Mouse (Mus musculus) lung, postnatal 10 days (tissue): ENCODE results near the gene Phactr4.

ENCODE experiments used
- DNase-seq: peaks from one replicate; pipeline ENCODE4 v3.0.0; 2021

Phactr4 gene

GRCm38 (mm10) chr4:132329115-132329834, 93.0 kb downstream of the Phactr4 start, which contains the start of gene Trnau1ap:
Trnau1ap (minus strand) TSS chr4:132329538.
- peak; percentile 95 for DNase-seq

DNA sequence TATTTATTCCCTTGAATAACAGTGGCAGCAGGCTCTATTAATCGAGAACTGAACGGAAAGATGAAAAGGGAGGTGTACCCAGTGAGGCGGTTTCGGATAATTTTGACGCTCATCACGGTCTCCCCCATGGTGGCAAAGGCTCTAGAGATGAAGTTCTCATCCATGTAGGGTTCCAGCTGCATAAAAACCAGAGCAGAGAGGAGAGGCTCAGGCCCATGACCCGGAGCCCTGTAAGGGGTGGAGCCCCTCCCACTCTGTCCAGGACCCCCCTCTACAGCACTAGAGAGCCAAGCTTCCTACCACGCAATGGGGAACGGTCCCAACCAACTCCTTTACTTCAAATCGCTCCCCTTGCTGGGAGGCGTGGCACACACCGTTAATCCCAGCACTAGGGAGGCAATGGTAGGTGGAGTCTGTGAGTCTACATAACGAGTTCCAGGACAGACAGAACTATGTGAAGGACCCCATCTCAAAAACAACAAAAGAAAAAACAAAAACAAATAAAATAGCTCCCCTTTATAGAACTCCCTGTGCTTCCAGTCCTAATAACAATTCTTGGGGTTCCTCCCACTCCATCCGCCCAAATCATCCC, 93.8 kb downstream of the Phactr4 start:
- no peak for DNase-seq

GRCm38 (mm10) chr4:132326481-132326880, 95.8 kb downstream of the Phactr4 start:
- DNase-seq, result no peak

- DNase-seq, result no peak
These were observed 106.6 kb downstream of the Phactr4 start for GRCm38 (mm10) chr4:132315711-132316110.

GRCm38 (mm10) chr4:132312627-132313026, 109.7 kb downstream of the Phactr4 start:
- no peak for DNase-seq

- no peak for DNase-seq
These were observed 110.5 kb downstream of the Phactr4 start for GRCm38 (mm10) chr4:132311801-132312200.

GRCm38 (mm10) chr4:132311209-132311608, 111.1 kb downstream of the Phactr4 start:
- no peak for DNase-seq

GRCm38 (mm10) chr4:132309849-132310472, 112.3 kb downstream of the Phactr4 start:
- DNase-seq, result peak; percentile 60

DNA sequence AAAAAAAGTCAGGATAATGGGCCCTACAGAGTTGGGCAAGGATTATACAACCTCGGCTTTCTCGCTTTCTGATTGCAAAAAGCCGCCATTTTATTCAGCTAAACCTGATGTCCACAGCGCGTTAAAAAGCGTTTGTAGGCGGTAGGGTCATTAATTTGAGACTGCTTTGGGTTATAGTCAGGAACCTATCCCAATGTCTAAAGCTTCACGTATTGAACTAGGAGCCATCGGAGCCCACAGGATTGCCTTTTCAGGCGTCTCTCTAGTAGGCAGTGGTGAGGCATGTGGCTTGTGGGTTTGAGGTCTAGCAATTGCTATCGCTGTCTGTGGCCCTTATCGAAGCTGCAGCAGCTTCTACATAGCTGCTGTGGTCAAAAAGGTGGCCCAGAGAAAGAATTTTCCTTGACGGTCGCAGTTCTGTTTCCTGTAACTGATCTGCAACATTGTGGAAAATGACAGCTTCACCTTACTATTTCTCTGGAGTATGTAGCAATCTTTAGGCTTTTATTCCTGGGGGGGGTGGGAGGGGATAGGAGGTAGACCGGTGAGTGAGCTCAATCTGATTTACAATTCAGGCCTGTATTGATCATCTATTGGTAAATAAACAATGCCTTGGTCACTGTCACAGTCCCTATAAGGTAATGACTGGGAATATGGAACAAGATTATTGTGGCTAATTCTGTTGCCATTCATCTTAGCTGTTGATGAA, 113.0 kb downstream of the Phactr4 start:
- DNase-seq, result no peak

DNA sequence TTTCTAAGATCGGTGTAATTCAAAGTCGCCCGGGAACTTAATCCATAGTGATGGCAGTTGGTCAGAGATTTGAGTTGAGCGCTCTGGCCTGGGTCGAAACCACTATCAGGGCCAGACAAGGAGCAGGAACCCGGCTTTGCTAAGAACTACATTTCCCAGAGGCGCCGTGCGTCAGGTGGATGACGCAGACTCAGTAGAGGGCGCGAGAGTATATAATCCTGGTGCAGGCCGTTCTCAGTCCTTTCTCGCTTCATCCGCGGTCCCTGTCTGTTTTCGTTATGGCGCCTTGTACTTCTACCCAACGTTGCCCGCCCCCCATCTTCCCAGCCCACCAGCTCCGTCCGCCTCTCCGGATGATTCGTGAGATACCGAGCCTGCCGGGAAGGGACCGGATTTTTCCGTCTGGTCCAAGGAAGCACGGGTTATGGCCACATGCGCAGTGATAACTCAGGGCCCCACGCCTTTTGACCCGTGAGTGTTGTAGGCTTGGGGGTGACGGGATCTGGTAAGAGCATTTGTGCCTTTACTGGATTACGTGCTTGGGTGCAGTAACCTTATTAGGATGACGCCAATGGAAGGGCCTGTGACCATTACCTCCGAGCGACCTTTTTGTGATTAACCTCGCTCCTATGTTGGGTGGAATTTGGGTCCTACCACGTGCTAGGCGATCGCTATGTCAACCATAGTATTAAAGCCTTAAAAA, 113.7 kb downstream of the Phactr4 start:
- DNase-seq, result peak; percentile 94

DNA sequence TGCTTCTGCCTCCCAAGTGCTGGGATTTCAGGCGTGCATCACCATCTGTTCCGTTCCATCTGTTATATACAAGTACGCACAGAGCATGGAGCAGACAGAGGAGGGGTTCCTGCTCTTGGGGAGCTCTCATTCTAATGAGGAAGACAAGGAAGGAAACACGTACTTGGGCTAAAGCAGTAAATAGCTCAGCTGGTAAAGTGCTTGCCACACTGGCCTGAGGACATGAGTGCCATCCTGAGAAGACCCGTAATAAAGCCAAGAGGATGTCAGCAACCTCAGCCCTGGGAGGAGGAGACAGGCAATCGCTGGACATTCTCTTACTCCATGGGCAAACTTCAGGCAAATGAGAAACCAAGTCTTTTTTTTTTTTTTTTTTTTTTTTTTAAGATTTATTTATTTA, 116.3 kb downstream of the Phactr4 start:
- DNase-seq, result no peak
